Mouse (Mus musculus): ENCODE results near the gene Nmbr. TPM values are rescaled to one million over a fixed set of nuclear protein-coding genes. Genes with fewer than 3 reads are reported as not detected.

Gene Nmbr
- polyA plus RNA-seq, 1 experiment, result 0.05 TPM

DNA sequence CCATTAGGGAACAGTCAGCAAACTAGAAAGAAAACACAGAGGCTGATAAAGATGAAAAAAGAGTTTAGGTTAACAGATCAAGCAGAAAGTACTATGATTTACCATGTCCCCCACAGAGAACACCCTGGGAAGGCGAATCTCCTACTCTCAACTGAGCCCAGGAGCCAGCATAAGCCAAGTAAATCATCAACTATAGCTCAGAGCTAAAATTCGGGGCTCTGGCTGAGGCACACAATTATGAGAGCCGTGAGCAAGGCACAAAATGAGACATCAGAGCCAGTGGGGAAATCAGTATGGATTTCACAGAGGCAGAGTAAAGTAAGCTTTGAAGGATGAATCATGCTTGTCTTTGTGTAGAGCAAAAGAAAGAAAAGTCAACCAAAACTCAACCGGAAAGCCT lies 111.6 kb downstream of the Nmbr start:
- Histone ChIP-seq H3ac (ENCODE audit: control insufficient read depth, insufficient read length, low read depth) (no peak overlapping the region), H3K79me2 (ENCODE audit: control insufficient read depth, insufficient read depth) (no peaks in the 10 kb centered on the region), H3K27me3 (ENCODE audit: control insufficient read depth, insufficient read depth, insufficient read length) (no peaks in the 10 kb centered on the region), H3K4me3 (ENCODE audit: insufficient read depth, poor library complexity, severe bottlenecking) (no peak overlapping the region), H3K36me3 (ENCODE audit: control insufficient read depth, insufficient read depth) (no peaks in the 10 kb centered on the region), H3K79me3 (ENCODE audit: low read depth) (no peaks in the 10 kb centered on the region)
- TF ChIP-seq CEBPB (IDR thresholded peaks at IDR 0.05; ENCODE audit: low read depth) (no peak), FOSL1 (IDR thresholded peaks at IDR 0.05; ENCODE audit: insufficient read depth, low read length, poor library complexity, severe bottlenecking) (no peak)

Other genes with a start within 250 kb of the Nmbr start
- gene Adgrg6, start 159.9 kb upstream of the Nmbr start, polyA plus RNA-seq (2012; fragmentation: generic; extraction: Trizol), result 1.1 TPM
- 47.2 TPM for gene Vta1, start within 50 bp of the Nmbr start, polyA plus RNA-seq (2012; fragmentation: generic; extraction: Trizol)
- not detected for gene Gje1, start 12.6 kb downstream of the Nmbr start, polyA plus RNA-seq (2012; fragmentation: generic; extraction: Trizol)